Mouse (Mus musculus) lung, postnatal 10 days (tissue): Measurements from ENCODE around the gene Srp9.
"Not testable (repeated sequence)": the region's sequence is repeated elsewhere in the genome, so short reads cannot be mapped to it uniquely, and the experiment has no call there.

Experiments used
- DNase-seq: peaks from one replicate; pipeline ENCODE4 v3.0.0; 2021

Srp9 gene

GRCm38 (mm10) chr1:182148864-182149514 lies 24.5 kb downstream of the Srp9 start:
- DNase-seq: no peak

GRCm38 (mm10) chr1:182149966-182150365 lies 25.4 kb downstream of the Srp9 start:
- DNase-seq: no peak

- DNase-seq: no peak
Measured at GRCm38 (mm10) chr1:182157734-182158133, 33.2 kb downstream of the Srp9 start.

DNA sequence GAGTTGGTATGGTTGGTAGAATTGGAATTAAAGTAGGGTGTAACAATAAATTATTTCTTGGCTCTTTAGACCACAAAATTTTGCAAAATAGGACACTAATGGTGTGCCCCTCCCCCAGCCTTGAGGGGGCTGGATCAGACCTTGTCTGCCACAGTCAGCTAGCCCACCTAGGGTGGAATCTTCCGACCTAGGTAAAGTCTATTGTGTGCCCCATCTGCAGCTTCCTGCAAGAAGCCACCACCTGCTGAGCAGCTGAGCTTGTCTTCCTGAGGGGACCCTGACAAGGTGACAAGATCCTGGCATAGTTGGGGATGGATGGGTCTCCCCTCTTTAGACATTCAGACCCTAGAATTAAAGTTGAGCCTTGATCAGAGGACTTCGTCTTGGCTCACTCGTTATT lies 35.0 kb downstream of the Srp9 start:
- no peak for DNase-seq

GRCm38 (mm10) chr1:182162951-182163350 lies 38.4 kb downstream of the Srp9 start:
- no peak for DNase-seq

GRCm38 (mm10) chr1:182164386-182164785 lies 39.8 kb downstream of the Srp9 start, which contains the start of gene Vmn1r1:
TSS of gene Vmn1r1 (minus strand) at chr1:182164486.
- no peak for DNase-seq

- not testable (repeated sequence) for DNase-seq
Measured at GRCm38 (mm10) chr1:182170206-182170605, 45.7 kb downstream of the Srp9 start.

GRCm38 (mm10) chr1:182176985-182177384 lies 52.4 kb downstream of the Srp9 start:
- not testable (repeated sequence) for DNase-seq

- DNase-seq: no peak
Measured at GRCm38 (mm10) chr1:182181456-182182305, 57.1 kb downstream of the Srp9 start.
